Mouse (Mus musculus) MEL (cell line): Measurements from ENCODE around the gene Kank3. TPM values are rescaled to one million over a fixed set of nuclear protein-coding genes. Genes with fewer than 3 reads are reported as not detected.

Source experiments
- DNase-seq: peaks from one replicate; pipeline ENCODE4 v3.0.0; 2011; ENCODE audit warnings: low read depth, low spot score
- H3K27ac ChIP-seq: 2 replicates; pipeline ENCODE4 v1.5.1; 2012; ENCODE audit warnings: low read depth, mild to moderate bottlenecking, control low read depth, low read length, moderate library complexity; ENCODE audit not compliant: control insufficient read depth
- H3K27me3 ChIP-seq, 2 experiments: fragments of 150-350 bp in 1 of 2; sonication (generic) in 1 of 2; 2 replicates each; pipeline ENCODE4 v1.6.1; 2012; ENCODE audit warnings: low read length in 2 of 2, mild to moderate bottlenecking in 2 of 2, improper control_type of control experiment in 1 of 2, moderate library complexity in 1 of 2; ENCODE audit not compliant: insufficient read depth in 2 of 2, control insufficient read depth in 1 of 2
- H3K36me3 ChIP-seq, 2 experiments: 2 replicates each; pipeline ENCODE4 v1.6.1; 2012 to 2014; ENCODE audit warnings: low read length in 2 of 2, improper control_type of control experiment in 1 of 2, inconsistent platforms in 1 of 2, mild to moderate bottlenecking in 1 of 2; ENCODE audit not compliant: insufficient read depth in 2 of 2, control insufficient read depth in 1 of 2
- H3K4me1 ChIP-seq, 2 experiments: fragments of 150-350 bp in 1 of 2; sonication (generic) in 1 of 2; 2 replicates each; pipeline ENCODE4 v1.6.1; 2012; ENCODE audit warnings: low read length in 2 of 2, improper control_type of control experiment in 1 of 2, mild to moderate bottlenecking in 1 of 2; ENCODE audit not compliant: insufficient read depth in 2 of 2, control insufficient read depth in 1 of 2
- H3K4me3 ChIP-seq, 2 experiments: fragments of 150-350 bp in 1 of 2; sonication (generic) in 1 of 2; 2 replicates each; pipeline ENCODE4 v1.5.1; 2012; ENCODE audit warnings: low read depth in 2 of 2, low read length in 2 of 2, mild to moderate bottlenecking in 2 of 2, moderate library complexity in 2 of 2, control low read depth in 1 of 2, improper control_type of control experiment in 1 of 2; ENCODE audit not compliant: control insufficient read depth in 1 of 2, insufficient read depth in 1 of 2
- H3K79me2 ChIP-seq: 2 replicates; pipeline ENCODE4 v1.6.1; 2012; ENCODE audit warnings: mild to moderate bottlenecking, low read length, moderate library complexity; ENCODE audit not compliant: control insufficient read depth, poor library complexity, insufficient read depth
- H3K9ac ChIP-seq: 2 replicates; pipeline ENCODE4 v1.6.1; 2012; ENCODE audit warnings: low read depth, mild to moderate bottlenecking, control low read depth, low read length, moderate library complexity; ENCODE audit not compliant: control insufficient read depth, poor library complexity, severe bottlenecking
- H3K9me3 ChIP-seq: fragments of 150-350 bp; sonication (generic); replicated peaks from 2 replicates; pipeline ENCODE4 v1.6.1; 2012; ENCODE audit warnings: mild to moderate bottlenecking, low read length, improper control_type of control experiment, moderate library complexity; ENCODE audit not compliant: insufficient read depth
- CHD1 ChIP-seq: IDR thresholded peaks from 2 replicates; pipeline ENCODE4 v1.6.1; 2012; ENCODE audit warnings: low read depth, mild to moderate bottlenecking, inconsistent platforms, low read length, improper control_type of control experiment
- GABPA ChIP-seq: IDR thresholded peaks from 2 replicates; pipeline ENCODE4 v1.6.1; 2012; ENCODE audit warnings: low read depth, mild to moderate bottlenecking, inconsistent platforms, low read length, improper control_type of control experiment, moderate library complexity
- HCFC1 ChIP-seq: IDR thresholded peaks from 2 replicates; pipeline ENCODE4 v1.6.1; 2012; ENCODE audit warnings: low read depth, mild to moderate bottlenecking, inconsistent platforms, low read length, improper control_type of control experiment, moderate library complexity
- KAT2A ChIP-seq: conservative IDR thresholded peaks from 2 replicates; pipeline ENCODE4 v1.6.1; 2012; ENCODE audit warnings: low read depth, low read length, improper control_type of control experiment, inconsistent platforms
- MAX ChIP-seq: IDR thresholded peaks from 2 replicates; pipeline ENCODE4 v1.6.1; 2011; ENCODE audit warnings: low read length, improper control_type of control experiment
- MAZ ChIP-seq: IDR thresholded peaks from 2 replicates; pipeline ENCODE4 v1.6.1; 2012; ENCODE audit warnings: low read depth, mild to moderate bottlenecking, inconsistent platforms, low read length, improper control_type of control experiment
- MEF2A ChIP-seq: IDR thresholded peaks from 2 replicates; pipeline ENCODE4 v1.6.1; 2014; ENCODE audit warnings: low read depth, mild to moderate bottlenecking, inconsistent platforms, low read length, improper control_type of control experiment; ENCODE audit not compliant: poor library complexity, insufficient replicate concordance, severe bottlenecking; ENCODE audit errors: extremely low read depth
- MXI1 ChIP-seq: IDR thresholded peaks from 2 replicates; pipeline ENCODE4 v1.6.1; 2011; ENCODE audit warnings: mild to moderate bottlenecking, low read depth, low read length, improper control_type of control experiment
- MYB ChIP-seq: IDR thresholded peaks from 2 replicates; pipeline ENCODE4 v1.6.1; 2011; ENCODE audit warnings: mild to moderate bottlenecking, low read depth, low read length, improper control_type of control experiment
- NELFE ChIP-seq: IDR thresholded peaks from 2 replicates; pipeline ENCODE4 v1.6.1; 2011; ENCODE audit warnings: low read depth, low read length, improper control_type of control experiment
- NRF1 ChIP-seq: IDR thresholded peaks from 2 replicates; pipeline ENCODE4 v1.6.1; 2014; ENCODE audit warnings: low read depth, mild to moderate bottlenecking, inconsistent platforms, low read length, improper control_type of control experiment, moderate library complexity; ENCODE audit not compliant: poor library complexity, insufficient read depth, severe bottlenecking
- RCOR1 ChIP-seq: IDR thresholded peaks from 2 replicates; pipeline ENCODE4 v1.6.1; 2012; ENCODE audit warnings: low read depth, mild to moderate bottlenecking, inconsistent platforms, low read length, improper control_type of control experiment
- TAL1 ChIP-seq: IDR thresholded peaks from 2 replicates; pipeline ENCODE4 v1.6.1; 2012; ENCODE audit warnings: mild to moderate bottlenecking, inconsistent platforms, low read length, moderate library complexity, mixed read lengths
- TBP ChIP-seq: IDR thresholded peaks from 2 replicates; pipeline ENCODE4 v1.8.0; 2011; ENCODE audit warnings: low read depth, low read length, improper control_type of control experiment
- ZC3H11A ChIP-seq: IDR thresholded peaks from 2 replicates; pipeline ENCODE4 v1.6.1; 2012; ENCODE audit warnings: low read depth, mild to moderate bottlenecking, inconsistent platforms, low read length, improper control_type of control experiment
- ZNF384 ChIP-seq: IDR thresholded peaks from 2 replicates; pipeline ENCODE4 v1.6.1; 2012; ENCODE audit warnings: low read depth, mild to moderate bottlenecking, inconsistent platforms, low read length, improper control_type of control experiment
- polyA plus RNA-seq, 2 experiments: library from polyadenylated mRNA; stranded (reverse) in 1 of 2; unstranded in 1 of 2; fragments of >175 nt in 1 of 2; fragments of >200 nt in 1 of 2; gene quantifications; 2 replicates each; pipeline versions ENCODE4 v1.2.1 to v1.2.4; 2012; ENCODE audit warnings: low replicate concordance in 2 of 2, low read depth in 1 of 2; ENCODE audit not compliant: insufficient read length in 2 of 2, insufficient read depth in 1 of 2, missing spikeins in 1 of 2
- total RNA-seq: library from RNA; depleted of rRNA; stranded (reverse); fragments of 300-350 nt; gene quantifications from 2 replicates; pipeline ENCODE4 v1.2.3, GENCODE M21; 2012

The Kank3 gene
- total and polyA plus RNA-seq, 3 experiments = 5.2 to 5.5 TPM; not detected in 1

DNA sequence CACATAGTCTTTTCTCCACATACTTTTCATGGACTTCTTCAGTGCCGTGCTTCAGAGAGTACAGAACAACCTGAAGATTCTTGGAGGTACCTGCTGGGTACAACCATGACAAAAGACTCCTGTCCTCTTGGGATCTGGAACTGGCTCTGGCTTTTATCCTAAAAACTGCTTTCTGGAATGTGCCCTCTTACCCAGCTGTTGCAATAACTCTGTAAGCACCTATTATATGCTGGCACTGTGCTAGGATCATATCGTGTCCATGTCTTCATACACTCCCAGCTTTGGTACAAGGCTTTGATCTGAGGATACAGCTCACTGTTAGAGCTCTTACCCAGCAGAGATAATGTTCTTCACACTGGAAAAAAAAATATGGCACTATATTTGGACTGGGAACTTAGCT is 25.4 kb upstream of the Kank3 start:
- no peak for DNase-seq

DNA sequence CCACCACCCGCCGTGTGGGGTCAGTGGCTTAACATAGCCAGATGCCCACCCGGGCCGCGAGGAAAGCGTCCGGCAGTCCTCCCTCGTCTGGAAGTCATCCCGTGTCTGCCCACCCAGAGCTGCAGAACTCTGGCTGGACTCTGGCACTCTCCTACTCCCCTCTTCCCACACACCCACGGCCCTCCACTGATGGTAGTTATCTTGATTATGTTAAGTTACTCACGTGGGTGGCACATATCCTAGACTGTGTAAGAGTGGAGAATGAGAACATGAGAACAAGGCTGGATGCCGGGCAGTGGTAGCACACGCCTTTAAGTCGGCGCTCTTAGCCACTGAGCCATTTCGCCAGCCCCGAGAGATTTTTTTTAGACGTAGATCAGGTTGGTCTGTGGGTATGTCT is 23.9 kb upstream of the Kank3 start:
- H3K4me1 ChIP-seq = peaks cover 0 to 18% of the 10 kb centered on the region in 2 experiments; a peak in 2 of 4 replicates
- H3K79me2 ChIP-seq = no peaks in the 10 kb centered on the region; the same call in 1 of the 2 replicates
- H3K9ac ChIP-seq = no peak overlapping the region
- no peaks in the 10 kb centered on the region for H3K9me3 ChIP-seq
- no peak overlapping the region for H3K4me3 ChIP-seq
- no peak overlapping the region for H3K27ac ChIP-seq
- no peak for TF ChIP-seq KAT2A
- no peak for TF ChIP-seq MYB
- TF ChIP-seq ZNF384 = no peak
- TF ChIP-seq MEF2A = no peak
- no peak for TF ChIP-seq RCOR1
- TF ChIP-seq NRF1 = no peak
- DNase-seq = no peak
- H3K27me3 ChIP-seq = no peaks in the 10 kb centered on the region; a peak in 1 of 4 replicates
- peaks cover 0 to 4% of the 10 kb centered on the region in 2 experiments; a peak in 2 of 4 replicates for H3K36me3 ChIP-seq

More for the DNA sequence above, 25.4 kb upstream of the Kank3 start:
- peaks cover 0 to 10% of the 10 kb centered on the region in 2 experiments; a peak in 2 of 4 replicates for H3K36me3 ChIP-seq
- no peak overlapping the region for H3K27ac ChIP-seq
- no peaks in the 10 kb centered on the region for H3K9me3 ChIP-seq
- H3K9ac ChIP-seq = no peak overlapping the region
- H3K79me2 ChIP-seq = no peaks in the 10 kb centered on the region; the same call in 1 of the 2 replicates
- TF ChIP-seq NRF1 (no peak), ZNF384 (no peak), MYB (no peak), MEF2A (no peak), CHD1 (no peak), ZC3H11A (no peak), MAZ (no peak), GABPA (no peak), TAL1 (no peak), MAX (no peak), NELFE (no peak), MXI1 (no peak), TBP (no peak), HCFC1 (no peak)
- TF ChIP-seq, all 39 proteins: peak for 0
- no peaks in the 10 kb centered on the region; a peak in 1 of 4 replicates for H3K27me3 ChIP-seq
- peaks cover 0 to 25% of the 10 kb centered on the region in 2 experiments; a peak in 2 of 4 replicates for H3K4me1 ChIP-seq
- no peak overlapping the region for H3K4me3 ChIP-seq
